In the genomic region with DNA sequence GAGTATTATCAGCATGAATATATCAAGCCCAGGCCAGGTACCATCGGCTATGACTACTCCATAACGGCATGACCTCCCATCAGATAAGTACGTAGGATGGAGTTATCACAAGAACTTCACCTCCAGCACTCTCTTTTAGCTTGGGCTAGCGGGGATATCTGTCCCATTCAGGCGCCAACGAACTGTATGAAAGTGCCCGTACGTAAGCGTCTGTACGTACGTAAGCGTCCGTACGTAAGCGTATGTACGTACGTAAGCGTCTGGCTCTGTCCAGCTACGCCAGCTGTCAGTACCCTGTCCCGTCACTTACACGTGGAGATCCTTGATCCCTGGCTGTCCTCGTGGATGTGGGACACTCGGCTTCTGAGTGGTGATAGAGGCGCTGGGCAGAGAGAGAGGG, we compare ENCODE assay signal across 20 mouse cellular contexts. TPM values are rescaled to one million over a fixed set of nuclear protein-coding genes. Genes with fewer than 3 reads are reported as not detected.
DNase-seq lines count a peak whose midpoint lies in the region; ATAC-seq and TF ChIP-seq lines count a peak whose summit lies in the region.
"Had no signal": no experiment of that assay in that cellular context is flagged by ENCODE, and none has a peak within 500 bp of the region (broad histone marks: within the 10 kb centered on the region; RNA-seq: fewer than 3 reads in every experiment).

No protein-coding gene starts in this region.

- peak overlapping the region; percentile 26 for H3K4me2 ChIP-seq in liver, embryonic 12.5 days
- H3K4me2 ChIP-seq in liver, embryonic 16.5 days (ENCODE audit: low read depth, low read length), result peak overlapping the region; percentile 21; the same call in 1 of the 2 replicates
- H3K4me2 ChIP-seq: forebrain, embryonic 12.5 days; heart, embryonic 13.5 days; hindbrain, embryonic 15.5 days had no signal

- DNase-seq in MEL (ENCODE audit: low read depth, low spot score) (peak; percentile 93), R1 (ENCODE audit: low read depth, low spot score) (peak; percentile 53)
- DNase-seq in natural killer cell, adult 2 months (ENCODE audit: low spot score in 2 of 2), result no peak
- no peak for DNase-seq in adrenal gland, postnatal 4 days (ENCODE audit: low spot score in 2 of 2)
- DNase-seq in spleen, postnatal 4 days (ENCODE audit: low spot score in 2 of 2), result no peak
- no peak for DNase-seq in gastrocnemius, postnatal 4 days (ENCODE audit: low spot score in 2 of 2)
- DNase-seq: adrenal gland, adult 2 months; adrenal gland, postnatal 25 days; cerebellum, adult 2 months; cerebellum, postnatal 10 days; gastrocnemius, postnatal 14 days; heart, postnatal 36 days had no signal

- no peak for TF ChIP-seq RAD21 in MEL (IDR thresholded peaks at IDR 0.05; ENCODE audit: low read depth, low read length)

- H3K27ac ChIP-seq in MEL (ENCODE audit: control insufficient read depth, low read depth, low read length), result peak overlapping the region; percentile 82
- no peak overlapping the region for H3K27ac ChIP-seq in liver, embryonic 12.5 days
- peak overlapping the region; percentile 48 for H3K27ac ChIP-seq in liver, embryonic 16.5 days (ENCODE audit: low read length)
- H3K27ac ChIP-seq: embryonic facial prominence, embryonic 10.5 days; forebrain, embryonic 12.5 days; heart, embryonic 13.5 days; hindbrain, embryonic 15.5 days had no signal

- H3K36me3 ChIP-seq in MEL (ENCODE audit: control insufficient read depth in 1 of 2, insufficient read depth in 2 of 2, low read length in 2 of 2), result peaks cover 0 to 38% of the 10 kb centered on the region in 2 experiments; a peak in 2 of 4 replicates
- H3K36me3 ChIP-seq in liver, embryonic 12.5 days, result peaks cover 5% of the 10 kb centered on the region
- no peaks in the 10 kb centered on the region for H3K36me3 ChIP-seq in liver, embryonic 16.5 days (ENCODE audit: control insufficient read depth, insufficient read depth)
- H3K36me3 ChIP-seq: embryonic facial prominence, embryonic 10.5 days; forebrain, embryonic 12.5 days; hindbrain, embryonic 15.5 days had no signal

- H3K9me3 ChIP-seq in MEL (replicated peaks; ENCODE audit: insufficient read depth, low read length), result no peaks in the 10 kb centered on the region
- no peaks in the 10 kb centered on the region for H3K9me3 ChIP-seq in liver, embryonic 12.5 days (replicated peaks)
- no peaks in the 10 kb centered on the region for H3K9me3 ChIP-seq in liver, embryonic 16.5 days (replicated peaks; ENCODE audit: control insufficient read depth, low read length)
- H3K9me3 ChIP-seq: embryonic facial prominence, embryonic 10.5 days; forebrain, embryonic 12.5 days; heart, embryonic 13.5 days; hindbrain, embryonic 15.5 days had no signal

- H3K27me3 ChIP-seq in MEL (ENCODE audit: control insufficient read depth in 1 of 2, insufficient read depth in 2 of 2, low read length in 2 of 2), result no peaks in the 10 kb centered on the region
- no peaks in the 10 kb centered on the region for H3K27me3 ChIP-seq in liver, embryonic 12.5 days (replicated peaks)
- H3K27me3 ChIP-seq in liver, embryonic 16.5 days (ENCODE audit: control insufficient read depth, insufficient read depth, low read depth, low read length), result no peaks in the 10 kb centered on the region
- H3K27me3 ChIP-seq: forebrain, embryonic 12.5 days; heart, embryonic 13.5 days; hindbrain, embryonic 15.5 days had no signal

- peak; percentile 71 to 92; a peak in 3 of 4 replicates for TF ChIP-seq EP300 in MEL (IDR thresholded peaks at IDR 0.05; ENCODE audit: low read depth in 1 of 2, low read length in 2 of 2)

- 64% methylated on average over 24 of the region's 24 CpGs for WGBS in liver, embryonic 12.5 days (ENCODE audit: insufficient replicate concordance)
- 55% methylated on average over 24 of the region's 24 CpGs for whole genome bisulfite sequencing in liver, embryonic 16.5 days (ENCODE audit: insufficient replicate concordance)

- H3K4me1 ChIP-seq in MEL (ENCODE audit: control insufficient read depth in 1 of 2, insufficient read depth in 2 of 2, low read length in 2 of 2), result peaks cover 9 to 63% of the 10 kb centered on the region in 2 experiments
- peaks cover 64% of the 10 kb centered on the region for H3K4me1 ChIP-seq in liver, embryonic 12.5 days
- peaks cover 40% of the 10 kb centered on the region for H3K4me1 ChIP-seq in liver, embryonic 16.5 days (ENCODE audit: control insufficient read depth, low read depth, low read length)

- TF ChIP-seq POLR2A in MEL (IDR thresholded peaks at IDR 0.05; ENCODE audit: control insufficient read depth in 1 of 2, insufficient read depth in 1 of 2, low read depth in 1 of 2, low read length in 2 of 2, poor library complexity in 1 of 2), result peak; percentile 59 to 87; a peak in 3 of 4 replicates

- peak overlapping the region; percentile 3 to 45 for H3K4me3 ChIP-seq in MEL (ENCODE audit: control insufficient read depth in 1 of 2, insufficient read depth in 1 of 2, low read depth in 2 of 2, low read length in 2 of 2)
- no peak overlapping the region for H3K4me3 ChIP-seq in liver, embryonic 12.5 days
- no peak overlapping the region for H3K4me3 ChIP-seq in liver, embryonic 16.5 days (ENCODE audit: low read depth, low read length)
- H3K4me3 ChIP-seq: embryonic facial prominence, embryonic 10.5 days; forebrain, embryonic 12.5 days; heart, embryonic 13.5 days; hindbrain, embryonic 15.5 days had no signal

- TF ChIP-seq CTCF in MEL (IDR thresholded peaks at IDR 0.05 in 2 of 3, conservative IDR thresholded peaks at IDR 0.05 in 1 of 3; ENCODE audit: control insufficient read depth in 1 of 3, insufficient read depth in 1 of 3, low read depth in 2 of 3, low read length in 3 of 3, poor library complexity in 1 of 3, severe bottlenecking in 1 of 3), result no peak

- ATAC-seq in liver, embryonic 12.5 days, result peak; percentile 46
- peak; percentile 57 for ATAC-seq in liver, embryonic 16.5 days (ENCODE audit: low read depth)
- ATAC-seq: activated CD4-positive, CD25-positive, alpha-beta regulatory T cell, adult 4 months; forebrain, embryonic 16.5 days had no signal

- H3K9ac ChIP-seq in MEL (ENCODE audit: control insufficient read depth, low read depth, low read length, poor library complexity, severe bottlenecking), result peak overlapping the region; percentile 71
- no peak overlapping the region for H3K9ac ChIP-seq in liver, embryonic 12.5 days
- no peak overlapping the region for H3K9ac ChIP-seq in liver, embryonic 16.5 days (ENCODE audit: low read depth, low read length)
- H3K9ac ChIP-seq: forebrain, embryonic 12.5 days; heart, embryonic 13.5 days; hindbrain, embryonic 15.5 days had no signal

- no peaks in the 10 kb centered on the region; the same call in 1 of the 2 replicates for H3K79me2 ChIP-seq in MEL (ENCODE audit: control insufficient read depth, insufficient read depth, low read length, poor library complexity)

TF ChIP-seq in MEL, 35 proteins besides CTCF, POLR2A, EP300 and RAD21 (continues in another document):
- TF ChIP-seq MAZ (IDR thresholded peaks at IDR 0.05; ENCODE audit: low read depth, low read length) (no peak), NELFE (IDR thresholded peaks at IDR 0.05; ENCODE audit: low read depth, low read length) (peak; percentile 68; the same call in 1 of the 2 replicates), MAX (IDR thresholded peaks at IDR 0.05; ENCODE audit: low read length) (peak; percentile 63), RCOR1 (IDR thresholded peaks at IDR 0.05; ENCODE audit: low read depth, low read length) (no peak), HCFC1 (IDR thresholded peaks at IDR 0.05; ENCODE audit: low read depth, low read length) (peak; percentile 68; the same call in 1 of the 2 replicates), MYB (IDR thresholded peaks at IDR 0.05; ENCODE audit: low read depth, low read length) (peak; percentile 77), MEF2A (IDR thresholded peaks at IDR 0.05; ENCODE audit: extremely low read depth, insufficient replicate concordance, low read depth, low read length, poor library complexity, severe bottlenecking) (no peak), GABPA (IDR thresholded peaks at IDR 0.05; ENCODE audit: low read depth, low read length) (no peak), KAT2A (conservative IDR thresholded peaks at IDR 0.05; ENCODE audit: low read depth, low read length) (no peak), TBP (IDR thresholded peaks at IDR 0.05; ENCODE audit: low read depth, low read length) (peak; percentile 85)

RNA-seq across cellular contexts. Expression of a gene that starts 15.6 kb away (rescaled TPM):
- 0.07 and 0.08 TPM in 2 replicates for total RNA-seq in MEL (2012; rRNA removed)
- under 1 TPM in 1 of 2 experiments, not detected in 1; 0.10 TPM for polyA plus RNA-seq in MEL (2012; ENCODE audit: insufficient read depth in 1 of 2, insufficient read length in 2 of 2, low read depth in 1 of 2, low replicate concordance in 2 of 2, missing spikeins in 1 of 2)
- polyA plus RNA-seq in liver, embryonic 12.5 days (2016; fragmentation: Nextera tagmentation; extraction: Ambion mirVana), result not detected in 2 replicates
- 0.06 and 0.21 TPM in 2 replicates for polyA plus RNA-seq in liver, embryonic 16.5 days (2015; fragmentation: Nextera tagmentation; extraction: Ambion mirVana)
- total RNA-seq in adrenal gland, postnatal 4 days (2021), result 1 to 10 TPM in 1 of 2 experiments, under 1 TPM in 1; 0.95 to 1.1 TPM
- total RNA-seq in gastrocnemius, postnatal 4 days (2021), result under 1 TPM; 0.74 to 0.86 TPM

RNA-seq across cellular contexts. Expression of a gene that starts 21.0 kb away (rescaled TPM):
- total RNA-seq in MEL (2012; rRNA removed), result 4.0 and 7.4 TPM in 2 replicates
- 1 to 10 TPM in 1 of 2 experiments, not detected in 1; 6.6 TPM for polyA plus RNA-seq in MEL (2012; ENCODE audit: insufficient read depth in 1 of 2, insufficient read length in 2 of 2, low read depth in 1 of 2, low replicate concordance in 2 of 2, missing spikeins in 1 of 2)
- 3.5 and 3.9 TPM in 2 replicates for polyA plus RNA-seq in liver, embryonic 12.5 days (2016; fragmentation: Nextera tagmentation; extraction: Ambion mirVana)
- 1.6 and 2.1 TPM in 2 replicates for polyA plus RNA-seq in liver, embryonic 16.5 days (2015; fragmentation: Nextera tagmentation; extraction: Ambion mirVana)
- 10 to 100 TPM; 19.2 to 27.9 TPM for total RNA-seq in adrenal gland, postnatal 4 days (2021)
- 10 to 100 TPM in 1 of 2 experiments, 1 to 10 TPM in 1; 9.4 to 11.0 TPM for total RNA-seq in gastrocnemius, postnatal 4 days (2021)
- polyA plus RNA-seq: activated CD4-positive, CD25-positive, alpha-beta regulatory T cell, adult 4 months had no signal

RNA-seq across cellular contexts. Expression of a gene that starts 31.6 kb away (rescaled TPM):
- 116 and 136 TPM in 2 replicates for total RNA-seq in MEL (2012; rRNA removed)
- polyA plus RNA-seq in MEL (2012; ENCODE audit: insufficient read depth in 1 of 2, insufficient read length in 2 of 2, low read depth in 1 of 2, low replicate concordance in 2 of 2, missing spikeins in 1 of 2), result 100 to 1,000 TPM in 1 of 2 experiments, not detected in 1; 299 TPM
- 83.8 and 88.7 TPM in 2 replicates for polyA plus RNA-seq in liver, embryonic 12.5 days (2016; fragmentation: Nextera tagmentation; extraction: Ambion mirVana)
- polyA plus RNA-seq in liver, embryonic 16.5 days (2015; fragmentation: Nextera tagmentation; extraction: Ambion mirVana), result 98.9 and 103 TPM in 2 replicates
- total RNA-seq in adrenal gland, postnatal 4 days (2021), result 10 to 100 TPM; 83.0 to 91.7 TPM
- total RNA-seq in gastrocnemius, postnatal 4 days (2021), result 10 to 100 TPM; 32.6 to 35.4 TPM

RNA-seq across cellular contexts. Expression of a gene that starts 41.1 kb away (rescaled TPM):
- total RNA-seq in MEL (2012; rRNA removed), result 84.4 and 85.7 TPM in 2 replicates
- polyA plus RNA-seq in MEL (2012; ENCODE audit: insufficient read depth in 1 of 2, insufficient read length in 2 of 2, low read depth in 1 of 2, low replicate concordance in 2 of 2, missing spikeins in 1 of 2), result 10 to 100 TPM; 85.7 to 98.4 TPM
- polyA plus RNA-seq in liver, embryonic 12.5 days (2016; fragmentation: Nextera tagmentation; extraction: Ambion mirVana), result 19.5 and 20.0 TPM in 2 replicates
- polyA plus RNA-seq in liver, embryonic 16.5 days (2015; fragmentation: Nextera tagmentation; extraction: Ambion mirVana), result 6.8 and 7.2 TPM in 2 replicates
- total RNA-seq in adrenal gland, postnatal 4 days (2021), result 10 to 100 TPM; 25.6 to 26.9 TPM
- total RNA-seq in gastrocnemius, postnatal 4 days (2021), result 10 to 100 TPM; 15.2 to 15.7 TPM

Comparison
In these comparisons a context has a peak if more than half of its experiments do, and no peak if none do; other contexts are left out.
1. DNase-seq: peak in MEL (single experiment) and R1 (single experiment); none in natural killer cell, adult 2 months (0 of 2), adrenal gland, postnatal 4 days (0 of 2), spleen, postnatal 4 days (0 of 2) and gastrocnemius, postnatal 4 days (0 of 2).
2. H3K4me3 ChIP-seq: peak in MEL (2 of 2); none in liver, embryonic 12.5 days (single experiment) and liver, embryonic 16.5 days (single experiment).